Mouse (Mus musculus) spleen, adult 2 months (tissue): ENCODE results near the gene Zcchc24.

Experiments
- CTCF ChIP-seq: fragments of 200-500 bp; IDR thresholded peaks from 2 replicates; pipeline ENCODE4 v1.5.1; 2011; ENCODE audit warnings: mild to moderate bottlenecking, inconsistent platforms; ENCODE audit not compliant: insufficient read depth, insufficient read length, insufficient replicate concordance; ENCODE audit errors: extremely low read depth
- POLR2A ChIP-seq: fragments of 200-500 bp; IDR thresholded peaks from 2 replicates; pipeline ENCODE4 v1.6.1; 2011; ENCODE audit warnings: low read depth, low read length, inconsistent platforms

- TF ChIP-seq CTCF (peak; percentile 57; the same call in 1 of the 2 replicates), POLR2A (no peak)
Observed at GRCm38 (mm10) chr14:25707691-25708181, 61.1 kb downstream of the Zcchc24 start.
